Mouse (Mus musculus) liver, embryonic 15.5 days (tissue): ENCODE results near the gene Kif14. TPM values are rescaled to one million over a fixed set of nuclear protein-coding genes. Genes with fewer than 3 reads are reported as not detected.

Experiments used
- ATAC-seq: fragments of 200-750 bp; cut with Nextera tagmentation; 2 replicates; pipeline ENCODE4 v1.8.0; 2017; ENCODE audit warnings: moderate number of reproducible peaks, mild to moderate bottlenecking, moderate library complexity; ENCODE audit not compliant: insufficient read depth
- H3K27ac ChIP-seq: fragments of 300-500 bp; sonication (generic); replicated peaks from 2 replicates; pipeline ENCODE4 v1.5.1; 2015; ENCODE audit warnings: mild to moderate bottlenecking, inconsistent platforms
- H3K27me3 ChIP-seq: fragments of 300-500 bp; sonication (generic); 2 replicates; pipeline ENCODE4 v1.6.1; 2015; ENCODE audit warnings: mild to moderate bottlenecking, inconsistent platforms
- H3K36me3 ChIP-seq: fragments of 300-500 bp; sonication (generic); replicated peaks from 2 replicates; pipeline ENCODE4 v1.6.1; 2015; ENCODE audit warnings: moderate library complexity, mild to moderate bottlenecking, inconsistent platforms
- H3K4me1 ChIP-seq: fragments of 300-500 bp; sonication (generic); replicated peaks from 2 replicates; pipeline ENCODE4 v1.6.1; 2015; ENCODE audit warnings: inconsistent platforms
- H3K4me2 ChIP-seq: fragments of 300-500 bp; sonication (generic); 2 replicates; pipeline ENCODE4 v1.6.1; 2015; ENCODE audit warnings: moderate library complexity, mild to moderate bottlenecking, inconsistent platforms
- H3K4me3 ChIP-seq: fragments of 300-500 bp; sonication (generic); replicated peaks from 2 replicates; pipeline ENCODE4 v1.5.1; 2015; ENCODE audit warnings: mild to moderate bottlenecking, inconsistent platforms
- H3K9ac ChIP-seq: fragments of 300-500 bp; sonication (generic); 2 replicates; pipeline ENCODE4 v1.6.1; 2015; ENCODE audit warnings: moderate library complexity, mild to moderate bottlenecking, inconsistent platforms
- H3K9me3 ChIP-seq: fragments of 300-500 bp; sonication (generic); replicated peaks from 2 replicates; pipeline ENCODE4 v1.6.1; 2016; ENCODE audit warnings: inconsistent platforms
- WGBS: fragments of 180-500 bp; shearing (Covaris S2); methylation state at CpG from one replicate; pipeline ENCODE4 v1.1.7; 2015; ENCODE audit warnings: mixed read lengths; ENCODE audit not compliant: insufficient replicate concordance; 5-methylcytosine and 5-hydroxymethylcytosine counted together
- polyA plus RNA-seq: library from polyadenylated mRNA; unstranded; fragments of >200 nt; fragmentation: Nextera tagmentation; extraction: Ambion mirVana; gene quantifications from 2 replicates; pipeline ENCODE4 v1.2.1, GENCODE M21; 2015

Kif14 gene
- polyA plus RNA-seq, 1 experiment from 2014 or later: 6.4 TPM

DNA sequence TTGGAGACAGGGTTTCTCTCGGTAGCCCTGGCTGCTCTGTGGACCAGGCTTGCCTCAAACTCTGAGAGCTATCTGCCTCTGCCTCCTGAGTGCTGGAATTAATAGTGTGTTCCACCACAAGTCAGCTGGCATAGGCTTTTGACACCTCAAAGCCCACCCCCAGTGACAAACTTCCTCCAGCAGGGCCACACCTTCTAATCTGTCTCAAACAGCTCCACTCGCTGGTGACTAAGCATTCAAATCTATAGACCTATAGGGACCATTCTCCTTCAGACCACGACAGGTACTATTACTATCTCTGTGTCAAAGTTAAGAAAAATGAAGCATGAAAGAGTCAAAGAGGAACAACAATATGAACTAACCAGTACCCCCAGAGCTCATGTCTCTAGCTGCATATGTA lies 66.4 kb downstream of the Kif14 start:
- Histone ChIP-seq H3K9ac (no peak overlapping the region), H3K27me3 (no peaks in the 10 kb centered on the region), H3K4me1 (peaks cover 14% of the 10 kb centered on the region), H3K4me3 (no peak overlapping the region), H3K36me3 (peaks cover 39% of the 10 kb centered on the region), H3K9me3 (no peaks in the 10 kb centered on the region), H3K27ac (peak overlapping the region; percentile 73), H3K4me2 (0 out of 2 replicates have a peak overlapping the region, but pooled peaks have one; percentile 19)
- peak; percentile 97 for ATAC-seq
- WGBS: 32% methylated on average over 3 of the region's 3 CpGs

DNA sequence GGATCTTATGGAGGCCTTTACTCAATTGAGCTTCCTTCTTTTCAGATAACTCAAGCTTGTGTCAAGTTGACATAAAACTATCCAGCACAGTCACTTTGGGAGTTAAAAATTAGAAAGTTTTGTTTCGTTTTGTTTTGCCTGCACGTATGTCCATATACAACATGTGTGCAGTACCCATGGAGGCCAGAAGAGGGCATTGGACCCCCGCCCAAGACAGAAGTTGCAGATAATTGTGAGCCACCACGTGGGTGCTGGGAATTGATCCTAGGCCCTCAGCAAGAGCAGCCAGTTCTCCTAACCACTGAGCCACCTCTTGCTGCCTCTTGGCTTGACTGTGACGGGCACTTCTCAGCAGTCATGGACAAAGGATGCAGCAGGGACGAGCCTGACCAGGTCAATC lies 70.8 kb downstream of the Kif14 start:
- WGBS: 79% methylated on average over 6 of the region's 6 CpGs

DNA sequence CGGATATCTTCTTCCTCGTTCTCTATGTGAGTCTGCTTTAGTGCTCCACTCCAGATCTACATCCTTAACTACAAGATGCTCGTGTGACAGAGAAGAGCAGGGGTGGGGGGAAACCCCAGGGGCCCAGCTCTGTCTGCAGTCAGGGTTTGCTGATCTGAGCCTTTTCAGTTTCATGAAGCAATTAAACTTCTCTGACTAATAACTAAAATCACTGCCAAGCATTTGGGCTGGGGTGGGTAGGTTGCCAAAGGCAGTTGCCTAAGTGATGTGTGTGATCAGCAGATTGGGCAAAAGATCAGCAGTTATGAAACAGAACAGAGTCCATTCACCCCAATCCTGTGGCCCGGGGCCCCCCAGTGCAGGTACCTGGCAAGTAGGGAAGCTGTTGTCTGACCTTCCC lies 72.1 kb downstream of the Kif14 start:
- Histone ChIP-seq H3K27ac (no peak overlapping the region), H3K4me2 (no peak overlapping the region), H3K9ac (no peak overlapping the region), H3K36me3 (no peaks in the 10 kb centered on the region), H3K4me1 (peaks cover 20% of the 10 kb centered on the region), H3K4me3 (no peak overlapping the region), H3K9me3 (no peaks in the 10 kb centered on the region), H3K27me3 (no peaks in the 10 kb centered on the region)
- WGBS: 54% methylated on average over 4 of the region's 4 CpGs
- no peak for ATAC-seq

More for the DNA sequence above, 70.8 kb downstream of the Kif14 start:
- H3K36me3 ChIP-seq: no peaks in the 10 kb centered on the region
- H3K9me3 ChIP-seq: no peaks in the 10 kb centered on the region
- H3K27me3 ChIP-seq: no peaks in the 10 kb centered on the region
- no peak overlapping the region for H3K4me3 ChIP-seq
- H3K4me1 ChIP-seq: peaks cover 30% of the 10 kb centered on the region
- no peak overlapping the region for H3K27ac ChIP-seq
- H3K9ac ChIP-seq: no peak overlapping the region
- ATAC-seq: no peak
- no peak overlapping the region for H3K4me2 ChIP-seq

DNA sequence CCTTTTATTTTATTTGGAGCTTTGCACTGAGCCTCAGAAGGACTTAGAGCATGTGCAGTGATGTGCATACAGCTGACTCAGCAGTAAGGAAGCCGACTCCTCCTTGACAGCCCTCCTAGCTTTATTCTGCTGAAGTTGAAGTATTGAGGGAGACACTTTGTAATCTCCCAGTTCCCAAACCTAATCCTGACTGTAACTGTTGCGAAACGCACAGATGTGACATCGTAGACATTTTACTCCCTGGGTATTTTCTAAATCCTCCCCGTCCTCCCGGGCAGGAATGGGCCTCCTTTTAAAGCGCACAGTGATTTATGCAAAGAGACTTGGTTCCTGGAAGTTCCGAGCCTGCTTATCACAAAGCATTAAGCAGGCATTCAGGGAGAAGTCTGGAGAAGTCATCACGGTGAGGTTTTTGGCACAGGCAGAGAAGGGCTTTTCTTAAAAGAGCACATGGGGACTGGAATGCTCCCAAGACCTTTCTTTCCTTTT lies 74.3 kb downstream of the Kif14 start:
- Histone ChIP-seq H3K4me1 (peaks cover 20% of the 10 kb centered on the region), H3K4me2 (no peak overlapping the region), H3K36me3 (no peaks in the 10 kb centered on the region), H3K27me3 (no peaks in the 10 kb centered on the region), H3K4me3 (no peak overlapping the region), H3K9ac (no peak overlapping the region), H3K27ac (no peak overlapping the region), H3K9me3 (no peaks in the 10 kb centered on the region)
- no peak for ATAC-seq
- WGBS: 47% methylated on average over 9 of the region's 9 CpGs

DNA sequence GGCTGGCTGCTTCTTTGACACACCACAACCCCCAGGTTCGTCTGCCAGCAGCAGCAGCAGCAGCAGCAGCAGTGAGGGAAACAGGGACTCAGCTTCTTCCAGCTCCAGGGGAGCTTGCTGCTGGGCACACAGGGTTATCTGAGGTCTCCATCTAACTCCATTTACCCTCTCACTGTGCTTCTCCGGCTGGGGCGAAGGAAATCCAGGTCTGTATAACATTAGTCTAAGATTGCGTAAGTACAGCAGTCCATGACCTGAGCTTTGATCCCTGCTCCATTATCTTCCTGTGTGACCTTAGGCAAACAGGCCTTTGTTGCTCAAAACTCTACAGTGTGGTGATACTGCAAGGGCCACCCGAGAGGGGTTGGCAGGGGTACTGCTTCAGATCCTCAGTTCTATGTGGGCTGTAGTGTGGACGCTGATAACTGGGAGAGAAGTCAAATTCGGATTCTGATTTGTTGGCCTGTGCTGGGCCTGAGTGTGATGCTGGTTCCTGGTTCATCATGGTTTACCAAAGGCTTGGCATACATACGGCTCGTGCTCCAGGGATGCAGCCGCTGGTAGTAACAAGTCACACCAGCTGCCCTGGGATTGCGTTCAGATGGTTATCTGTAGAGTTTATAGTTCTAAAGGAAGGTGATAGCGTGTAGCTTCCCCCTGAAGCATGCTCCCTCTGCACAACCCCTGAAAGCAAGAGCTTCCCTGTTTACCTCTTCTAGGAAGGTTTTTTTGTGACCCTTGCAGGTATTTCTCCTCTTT lies 75.7 kb downstream of the Kif14 start:
- Histone ChIP-seq H3K4me1 (peaks cover 20% of the 10 kb centered on the region), H3K9me3 (no peaks in the 10 kb centered on the region), H3K27ac (peak overlapping the region; percentile 51), H3K4me2 (peak overlapping the region; percentile 15; the same call in 1 of the 2 replicates), H3K4me3 (no peak overlapping the region), H3K9ac (no peak overlapping the region), H3K36me3 (no peaks in the 10 kb centered on the region), H3K27me3 (no peaks in the 10 kb centered on the region)
- 53% methylated on average over 12 of the region's 12 CpGs for WGBS
- ATAC-seq: peak; percentile 75

DNA sequence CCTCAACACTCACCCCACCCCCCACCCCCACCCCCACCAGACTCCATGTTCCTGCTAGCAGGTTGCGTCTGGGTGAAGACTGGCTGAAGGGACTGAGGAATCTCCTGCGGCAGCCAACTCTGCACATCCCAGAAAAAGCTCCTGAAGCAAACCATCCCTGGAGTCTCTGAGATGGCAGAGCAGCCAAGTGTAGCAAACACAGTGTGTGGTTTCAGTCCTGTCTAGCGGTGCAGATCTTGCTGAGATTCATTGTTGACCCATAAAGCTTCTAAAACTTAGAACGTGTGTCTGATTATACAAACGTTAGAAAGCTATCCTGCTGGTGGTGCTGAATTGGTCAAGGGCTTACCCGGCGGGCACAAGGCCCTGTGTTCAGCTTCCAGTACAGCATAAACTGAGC lies 77.8 kb downstream of the Kif14 start:
- H3K4me3 ChIP-seq: no peak overlapping the region
- 62% methylated on average over 7 of the region's 7 CpGs for WGBS
- no peak overlapping the region for H3K27ac ChIP-seq
- no peak overlapping the region for H3K4me2 ChIP-seq
- no peaks in the 10 kb centered on the region for H3K27me3 ChIP-seq
- H3K9ac ChIP-seq: no peak overlapping the region
- no peaks in the 10 kb centered on the region for H3K36me3 ChIP-seq
- peaks cover 20% of the 10 kb centered on the region for H3K4me1 ChIP-seq
- no peaks in the 10 kb centered on the region for H3K9me3 ChIP-seq
- no peak for ATAC-seq

DNA sequence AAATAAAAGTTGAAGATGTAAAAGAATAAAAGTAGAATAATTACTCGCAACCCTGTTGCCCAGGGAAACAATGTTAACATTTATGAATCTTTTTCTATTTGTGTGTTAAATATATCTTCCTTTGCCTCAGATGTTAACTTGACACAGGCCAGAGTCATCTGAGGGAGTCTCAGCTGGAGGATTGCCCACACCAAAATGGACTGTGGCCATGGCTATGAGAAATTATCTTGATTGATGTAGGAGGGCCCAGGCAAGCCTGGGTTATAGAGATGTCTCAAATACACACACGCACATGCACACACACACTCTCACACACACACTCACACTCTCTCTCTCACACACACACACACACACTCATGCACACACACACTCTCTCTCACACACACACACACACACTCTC lies 80.9 kb downstream of the Kif14 start:
- no peak overlapping the region for H3K4me2 ChIP-seq
- no peak for ATAC-seq
- no peaks in the 10 kb centered on the region for H3K9me3 ChIP-seq
- H3K4me1 ChIP-seq: no peaks in the 10 kb centered on the region
- 75% methylated on average over 2 of the region's 2 CpGs for WGBS
- no peaks in the 10 kb centered on the region for H3K36me3 ChIP-seq
- H3K9ac ChIP-seq: no peak overlapping the region
- no peak overlapping the region for H3K27ac ChIP-seq
- H3K27me3 ChIP-seq: no peaks in the 10 kb centered on the region
- no peak overlapping the region for H3K4me3 ChIP-seq

DNA sequence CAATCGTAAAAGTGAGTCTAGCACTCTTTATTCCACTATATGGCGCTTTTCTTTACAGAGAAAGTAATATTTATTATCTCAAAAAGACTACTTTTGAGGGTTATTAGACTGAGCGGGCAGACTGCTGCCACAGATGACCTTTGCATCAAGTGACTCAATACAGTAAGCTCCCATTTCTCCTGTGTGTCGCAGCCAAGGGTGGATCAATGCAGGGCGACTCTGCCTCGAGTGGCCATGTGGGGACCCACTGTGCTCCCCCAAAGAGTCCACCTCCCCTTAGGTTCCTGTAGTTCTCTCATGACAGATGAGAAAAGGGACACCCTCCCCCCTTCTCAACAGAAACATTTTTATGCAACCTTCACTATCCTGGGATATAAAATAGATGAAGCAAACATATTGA lies 84.1 kb downstream of the Kif14 start:
- Histone ChIP-seq H3K36me3 (no peaks in the 10 kb centered on the region), H3K4me3 (no peak overlapping the region), H3K9ac (no peak overlapping the region), H3K4me1 (no peaks in the 10 kb centered on the region), H3K27ac (no peak overlapping the region), H3K27me3 (no peaks in the 10 kb centered on the region), H3K9me3 (no peaks in the 10 kb centered on the region), H3K4me2 (no peak overlapping the region)
- ATAC-seq: no peak
- 74% methylated on average over 6 of the region's 6 CpGs for WGBS

DNA sequence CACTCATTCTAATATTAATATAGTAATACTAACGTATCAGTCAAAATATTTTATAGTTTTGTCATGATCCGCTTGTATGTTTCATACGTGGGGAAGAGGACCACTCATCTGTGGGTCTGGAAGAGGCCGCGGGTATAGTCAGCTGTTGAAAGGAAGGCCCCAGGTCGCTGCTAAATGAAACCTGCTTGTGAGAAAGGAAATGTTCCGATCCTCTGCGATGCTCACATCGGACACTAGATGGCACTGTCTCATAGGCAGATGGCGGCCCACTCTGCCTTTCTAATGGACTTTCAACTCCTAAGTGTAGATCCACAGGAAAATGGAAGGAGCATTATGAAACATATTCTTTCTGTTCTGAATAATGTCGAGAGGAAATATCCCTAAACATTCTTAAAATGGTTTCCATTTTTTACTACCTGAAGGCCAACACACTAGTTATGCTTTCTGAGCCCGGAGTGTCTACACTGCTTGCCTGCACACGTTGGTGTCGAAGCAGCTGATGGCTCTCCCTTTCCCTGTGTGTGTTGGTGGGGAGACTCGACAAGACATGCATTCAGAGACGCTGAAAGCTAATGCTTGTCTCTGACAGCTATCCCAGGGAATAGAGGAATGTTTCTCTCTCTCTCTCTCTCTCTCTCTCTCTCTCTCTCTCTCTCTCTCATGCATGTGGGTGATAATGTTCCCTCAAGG lies 84.9 kb downstream of the Kif14 start:
- Histone ChIP-seq H3K9me3 (no peaks in the 10 kb centered on the region), H3K27me3 (no peaks in the 10 kb centered on the region), H3K4me2 (no peak overlapping the region), H3K4me1 (no peaks in the 10 kb centered on the region), H3K36me3 (no peaks in the 10 kb centered on the region), H3K27ac (no peak overlapping the region), H3K9ac (no peak overlapping the region), H3K4me3 (no peak overlapping the region)
- WGBS: 20% methylated on average over 16 of the region's 16 CpGs
- ATAC-seq: no peak

DNA sequence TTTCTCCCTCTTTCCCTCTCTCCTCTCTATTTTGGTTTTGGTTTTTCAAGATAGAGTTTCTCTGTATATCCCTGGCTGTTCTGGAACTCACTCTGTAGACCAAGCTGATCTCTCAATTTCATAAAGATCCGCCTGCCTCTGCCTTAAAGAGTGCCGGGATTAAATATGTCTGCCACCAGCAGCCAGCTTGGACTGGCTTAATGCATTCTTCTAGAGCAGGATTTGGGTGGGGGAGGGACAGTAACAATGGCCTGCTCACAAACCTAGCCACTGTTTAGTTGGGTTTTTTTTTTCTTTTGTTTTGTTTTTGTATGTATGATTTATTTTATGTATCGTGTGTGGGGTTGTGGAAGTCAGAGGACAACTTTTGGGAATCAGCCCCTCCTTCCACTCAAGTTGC lies 88.5 kb downstream of the Kif14 start:
- Histone ChIP-seq H3K4me1 (no peaks in the 10 kb centered on the region), H3K27ac (no peak overlapping the region), H3K4me2 (no peak overlapping the region), H3K36me3 (no peaks in the 10 kb centered on the region), H3K9ac (no peak overlapping the region), H3K4me3 (no peak overlapping the region), H3K27me3 (no peaks in the 10 kb centered on the region), H3K9me3 (no peaks in the 10 kb centered on the region)
- no peak for ATAC-seq
- WGBS: 73% methylated on average over 3 of the region's 3 CpGs

DNA sequence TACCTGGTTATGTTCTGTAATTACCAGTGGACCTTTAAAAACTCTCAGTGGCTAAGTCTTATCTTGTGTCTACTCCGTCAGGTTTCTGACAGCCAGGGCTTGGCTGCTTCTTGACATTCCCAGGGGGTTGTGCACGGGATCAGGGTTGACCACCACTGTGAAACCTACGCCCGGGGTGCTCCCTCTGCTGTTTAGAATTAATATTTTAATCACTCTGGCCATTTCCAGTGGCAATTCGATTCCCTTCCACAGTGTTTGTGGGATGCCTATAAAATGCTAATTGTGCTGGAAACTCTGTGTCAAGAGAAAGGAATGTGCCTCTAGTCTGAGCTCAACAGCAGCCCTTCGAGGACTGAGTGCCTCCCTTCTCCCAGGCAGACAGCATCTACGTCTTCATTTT lies 89.7 kb downstream of the Kif14 start:
- 53% methylated on average over 7 of the region's 7 CpGs for WGBS
- Histone ChIP-seq H3K4me1 (no peaks in the 10 kb centered on the region), H3K36me3 (no peaks in the 10 kb centered on the region), H3K27me3 (no peaks in the 10 kb centered on the region), H3K9ac (no peak overlapping the region), H3K4me2 (no peak overlapping the region), H3K27ac (no peak overlapping the region), H3K9me3 (no peaks in the 10 kb centered on the region), H3K4me3 (no peak overlapping the region)
- no peak for ATAC-seq
